Mouse (Mus musculus) ES-E14 (cell line): ENCODE results near the gene F12. TPM values are rescaled to one million over a fixed set of nuclear protein-coding genes. Genes with fewer than 3 reads are reported as not detected.
A peak's percentile ranks its signal among the peaks of the same experiment; 100 is the strongest.
"Not testable (repeated sequence)": the region's sequence is repeated elsewhere in the genome, so short reads cannot be mapped to it uniquely, and the experiment has no call there.

Experiments
- DNase-seq: peaks from one replicate; pipeline ENCODE4 v3.0.0-alpha.2; 2013; ENCODE audit warnings: low read depth, low spot score
- H3K27ac ChIP-seq: 2 replicates; pipeline ENCODE4 v1.5.1; 2012; ENCODE audit warnings: low read depth, mild to moderate bottlenecking, low read length, moderate library complexity, mixed read lengths; ENCODE audit not compliant: poor library complexity, insufficient read depth, severe bottlenecking
- H3K36me3 ChIP-seq: 2 replicates; pipeline ENCODE4 v1.6.1; 2012; ENCODE audit warnings: mild to moderate bottlenecking, low read length, moderate library complexity, mixed read lengths; ENCODE audit not compliant: control insufficient read depth, poor library complexity, insufficient read depth, severe bottlenecking
- H3K4me1 ChIP-seq, 2 experiments: fragments of 150-350 bp in 1 of 2; sonication (generic) in 1 of 2; 2 replicates each; pipeline ENCODE4 v1.6.1; 2012; ENCODE audit warnings: low read length in 2 of 2, mild to moderate bottlenecking in 1 of 2, mixed read lengths in 1 of 2; ENCODE audit not compliant: control insufficient read depth in 2 of 2, insufficient read depth in 2 of 2, poor library complexity in 1 of 2
- H3K4me3 ChIP-seq, 2 experiments: fragments of 150-350 bp in 1 of 2; sonication (generic) in 1 of 2; 2 replicates each; pipeline ENCODE4 v1.5.1; 2012; ENCODE audit warnings: low read length in 2 of 2, low read depth in 1 of 2, mild to moderate bottlenecking in 1 of 2, mixed read lengths in 1 of 2; ENCODE audit not compliant: insufficient read depth in 1 of 2, poor library complexity in 1 of 2, severe bottlenecking in 1 of 2
- H3K9ac ChIP-seq: 2 replicates; pipeline ENCODE4 v1.6.1; 2012; ENCODE audit warnings: low read depth, mild to moderate bottlenecking, low read length, mixed read lengths; ENCODE audit not compliant: poor library complexity, insufficient read depth, severe bottlenecking
- H3K9me3 ChIP-seq: fragments of 150-350 bp; sonication (generic); 2 replicates; pipeline ENCODE4 v1.6.1; 2012; ENCODE audit warnings: low read depth, mild to moderate bottlenecking, low read length; ENCODE audit not compliant: control insufficient read depth, insufficient read depth
- CHD2 ChIP-seq: IDR thresholded peaks from 2 replicates; pipeline ENCODE4 v1.6.1; 2014; ENCODE audit warnings: mild to moderate bottlenecking, low read depth, low read length, inconsistent platforms
- HCFC1 ChIP-seq: IDR thresholded peaks from 2 replicates; pipeline ENCODE4 v1.6.1; 2012; ENCODE audit warnings: low read length, inconsistent platforms, borderline replicate concordance; ENCODE audit not compliant: insufficient read depth
- MAFK ChIP-seq: IDR thresholded peaks from 2 replicates; pipeline ENCODE4 v1.6.1; 2014; ENCODE audit warnings: mild to moderate bottlenecking, low read depth, low read length, inconsistent platforms; ENCODE audit not compliant: insufficient read depth
- ZC3H11A ChIP-seq: IDR thresholded peaks from 2 replicates; pipeline ENCODE4 v1.6.1; 2012; ENCODE audit warnings: low read depth, mild to moderate bottlenecking, inconsistent platforms, low read length, borderline replicate concordance
- ZNF384 ChIP-seq: IDR thresholded peaks from 2 replicates; pipeline ENCODE4 v1.6.1; 2012; ENCODE audit warnings: low read depth, low read length, inconsistent platforms
- in situ Hi-C, 2 experiments: fragments of 600-800 bp; cut with MboI; formaldehyde crosslinking; loops; one replicate each; pipeline ENCODE4 v1.15.1; 2025; ENCODE audit warnings: low sequenced_read_pairs in 2 of 2, inconsistent platforms in 1 of 2; ENCODE audit not compliant: unreplicated experiment in 2 of 2
- total RNA-seq: library from RNA; depleted of rRNA; stranded (reverse); fragments of 300-350 nt; gene quantifications from 2 replicates; pipeline ENCODE4 v1.2.3, GENCODE M21; 2012

F12 gene
- total RNA-seq, 1 experiment, result not detected

- Histone ChIP-seq H3K4me1 (peaks cover 7 to 33% of the 10 kb centered on the region in 2 experiments), H3K27ac (peak overlapping the region; percentile 99), H3K4me3 (peak overlapping the region; percentile 78 to 90), H3K9me3 (no peaks in the 10 kb centered on the region), H3K36me3 (peaks cover 5% of the 10 kb centered on the region; the same call in 1 of the 2 replicates), H3K9ac (peak overlapping the region; percentile 82)
- in situ Hi-C loops, result no loop called here
- DNase-seq, result peak; percentile 68
- TF ChIP-seq HCFC1 (0 out of 2 replicates have a peak, but pooled peaks have one; percentile 8), ZNF384 (no peak), MAFK (no peak), ZC3H11A (peak; percentile 9; the same call in 1 of the 2 replicates), CHD2 (no peak)
These were observed 17.8 kb upstream of the F12 start for GRCm38 (mm10) chr13:55444286-55444936.

GRCm38 (mm10) chr13:55443799-55444285 is 17.2 kb upstream of the F12 start:
- TF ChIP-seq MAFK, result no peak
- TF ChIP-seq ZNF384, result no peak
- TF ChIP-seq CHD2, result no peak
- TF ChIP-seq ZC3H11A, result no peak
- TF ChIP-seq HCFC1, result no peak
- H3K9me3 ChIP-seq, result no peaks in the 10 kb centered on the region
- in situ Hi-C loops, result no loop called here
- H3K4me3 ChIP-seq, result peak overlapping the region; percentile 78 to 90; a peak in 3 of 4 replicates
- peak overlapping the region; percentile 99; the same call in 1 of the 2 replicates for H3K27ac ChIP-seq
- peaks cover 7 to 27% of the 10 kb centered on the region in 2 experiments for H3K4me1 ChIP-seq
- no peak for DNase-seq
- peak overlapping the region; percentile 81 for H3K9ac ChIP-seq
- peaks cover 5% of the 10 kb centered on the region; the same call in 1 of the 2 replicates for H3K36me3 ChIP-seq

- H3K36me3 ChIP-seq, H3K9ac ChIP-seq, DNase-seq, H3K27ac ChIP-seq, H3K4me3 ChIP-seq, in situ Hi-C loops, H3K4me1 ChIP-seq, H3K9me3 ChIP-seq: not testable (repeated sequence)
These were observed 10.6 kb upstream of the F12 start for GRCm38 (mm10) chr13:55437111-55437629.

- in situ Hi-C loops, result no loop called here
These were observed 5.5 kb upstream of the F12 start for GRCm38 (mm10) chr13:55431889-55432685.

More at GRCm38 (mm10) chr13:55431889-55432685, 5.5 kb upstream of the F12 start:
- H3K27ac ChIP-seq, result no peak overlapping the region
- H3K9me3 ChIP-seq, result no peaks in the 10 kb centered on the region
- H3K4me1 ChIP-seq, result 0 out of 4 replicates have a peak, but pooled peaks cover 0 to 2% of the 10 kb centered on the region in 2 experiments
- H3K4me3 ChIP-seq, result no peak overlapping the region
- H3K36me3 ChIP-seq, result no peaks in the 10 kb centered on the region
- no peak overlapping the region for H3K9ac ChIP-seq
- TF ChIP-seq ZC3H11A, result no peak
- TF ChIP-seq MAFK, result no peak
- no peak for TF ChIP-seq CHD2
- TF ChIP-seq HCFC1, result no peak
- no peak for TF ChIP-seq ZNF384
- DNase-seq, result no peak
